Mouse (Mus musculus) embryonic fibroblast, embryonic 13.5 days (primary cell): ENCODE data around the gene Gm26558.

Experiments
- CTCF ChIP-seq: IDR thresholded peaks from 2 replicates; pipeline ENCODE4 v1.5.1; 2011; ENCODE audit warnings: mild to moderate bottlenecking, control low read depth, low read length, moderate library complexity, borderline replicate concordance; ENCODE audit not compliant: insufficient read depth
- POLR2A ChIP-seq: IDR thresholded peaks from 2 replicates; pipeline ENCODE4 v1.6.1; 2011; ENCODE audit warnings: low read depth, mild to moderate bottlenecking, control low read depth, low read length, moderate library complexity

DNA sequence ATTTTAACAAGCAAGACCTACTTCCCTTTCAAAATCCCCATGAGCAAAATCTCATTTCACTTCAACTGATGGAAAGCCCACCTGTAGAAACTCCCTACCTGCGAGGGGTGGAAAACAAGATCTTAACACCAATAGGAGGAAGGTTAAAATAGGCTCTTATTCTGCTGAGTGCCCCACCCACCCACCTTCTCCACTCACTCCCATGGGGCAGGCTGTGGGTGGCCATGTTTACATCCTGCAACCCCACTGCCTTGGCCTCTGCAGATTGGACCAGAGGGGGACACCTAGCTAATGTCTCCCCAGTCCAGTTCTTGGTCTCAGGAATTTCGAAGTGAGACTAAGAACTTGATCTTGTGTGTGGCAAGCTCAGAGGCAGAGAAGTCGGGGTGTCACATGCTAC is 32.0 kb downstream of the Gm26558 start:
- TF ChIP-seq POLR2A (no peak), CTCF (no peak)
